Mouse (Mus musculus) heart, embryonic 14.5 days (tissue): ENCODE data around the gene Tipin. TPM values are rescaled to one million over a fixed set of nuclear protein-coding genes. Genes with fewer than 3 reads are reported as not detected.
"Not testable (repeated sequence)": the region's sequence is repeated elsewhere in the genome, so short reads cannot be mapped to it uniquely, and the experiment has no call there.

Experiments used
- ATAC-seq: fragments of 200-750 bp; cut with Nextera tagmentation; 2 replicates; pipeline ENCODE4 v1.8.0; 2017; ENCODE audit warnings: low read depth, moderate TSS enrichment; ENCODE audit not compliant: insufficient number of reproducible peaks, insufficient read depth, low FRiP score
- H3K27ac ChIP-seq, 2 experiments: fragments of 200-500 bp in 1 of 2; fragments of 300-500 bp in 1 of 2; sonication (generic) in 1 of 2; replicated peaks in 1 of 2; 2 replicates each; pipeline ENCODE4 v1.5.1; 2012 to 2014; ENCODE audit warnings: low read depth in 2 of 2, low read length in 2 of 2, control low read depth in 1 of 2, mild to moderate bottlenecking in 1 of 2, mixed read lengths in 1 of 2; ENCODE audit not compliant: control insufficient read depth in 1 of 2, insufficient read depth in 1 of 2
- H3K27me3 ChIP-seq: fragments of 300-500 bp; sonication (generic); 2 replicates; pipeline ENCODE4 v1.6.1; 2014; ENCODE audit warnings: mild to moderate bottlenecking, low read length, control low read depth; ENCODE audit not compliant: control insufficient read depth, insufficient read depth
- H3K36me3 ChIP-seq: fragments of 300-500 bp; sonication (generic); 2 replicates; pipeline ENCODE4 v1.6.1; 2014; ENCODE audit warnings: mild to moderate bottlenecking, control low read depth, low read length, mixed read lengths; ENCODE audit not compliant: control insufficient read depth, insufficient read depth
- H3K4me1 ChIP-seq, 2 experiments: fragments of 200-500 bp in 1 of 2; fragments of 300-500 bp in 1 of 2; sonication (generic) in 1 of 2; 2 replicates each; pipeline ENCODE4 v1.6.1; 2012 to 2014; ENCODE audit warnings: low read length in 2 of 2, control low read depth in 1 of 2, mixed read lengths in 1 of 2; ENCODE audit not compliant: control insufficient read depth in 2 of 2, insufficient read depth in 2 of 2
- H3K4me2 ChIP-seq: fragments of 300-500 bp; sonication (generic); 2 replicates; pipeline ENCODE4 v1.6.1; 2014; ENCODE audit warnings: mild to moderate bottlenecking, low read length
- H3K4me3 ChIP-seq, 2 experiments: fragments of 200-500 bp in 1 of 2; fragments of 300-500 bp in 1 of 2; sonication (generic) in 1 of 2; 2 replicates each; pipeline ENCODE4 v1.5.1; 2012 to 2014; ENCODE audit warnings: low read length in 2 of 2, mild to moderate bottlenecking in 2 of 2, control low read depth in 1 of 2, low read depth in 1 of 2, moderate library complexity in 1 of 2; ENCODE audit not compliant: control insufficient read depth in 1 of 2, insufficient read depth in 1 of 2
- H3K9ac ChIP-seq: fragments of 300-500 bp; sonication (generic); 2 replicates; pipeline ENCODE4 v1.6.1; 2014; ENCODE audit warnings: mild to moderate bottlenecking, low read length
- H3K9me3 ChIP-seq: fragments of 300-500 bp; sonication (generic); 2 replicates; pipeline ENCODE4 v1.6.1; 2016; ENCODE audit warnings: low read length, control low read depth; ENCODE audit not compliant: control insufficient read depth
- WGBS: fragments of 180-500 bp; shearing (Covaris S2); extraction: QIAGEN DNeasy Blood & Tissue Kit; methylation state at CpG from one replicate; pipeline ENCODE4 v1.1.7; 2014; 5-methylcytosine and 5-hydroxymethylcytosine counted together
- polyA plus RNA-seq: library from polyadenylated mRNA; unstranded; fragments of >200 nt; fragmentation: Nextera tagmentation; extraction: Ambion mirVana; gene quantifications from 2 replicates; pipeline ENCODE4 v1.2.1, GENCODE M21; 2014

The Tipin gene
- polyA plus RNA-seq, 1 experiment from 2014 or later = 119 TPM

GRCm38 (mm10) chr9:64282404-64282987, 1.1 kb downstream of the Tipin start:
- Histone ChIP-seq H3K9ac (peak overlapping the region; percentile 89), H3K4me2 (peak overlapping the region; percentile 72), H3K27ac (0 out of 4 replicates have a peak overlapping the region, but pooled peaks of 1 of the 2 experiments have one; percentile 84), H3K27me3 (no peaks in the 10 kb centered on the region), H3K36me3 (peaks cover 4% of the 10 kb centered on the region; the same call in 1 of the 2 replicates), H3K4me1 (peaks cover 3 to 10% of the 10 kb centered on the region in 2 experiments; a peak in 3 of 4 replicates), H3K4me3 (peak overlapping the region; percentile 68 to 74; a peak in 3 of 4 replicates), H3K9me3 (no peaks in the 10 kb centered on the region)
- ATAC-seq = no peak
- 53% methylated on average over 5 of the region's 5 CpGs for WGBS

GRCm38 (mm10) chr9:64303086-64303485, 21.7 kb downstream of the Tipin start:
- H3K36me3 ChIP-seq = peaks cover 88% of the 10 kb centered on the region
- not testable (repeated sequence) for H3K4me2 ChIP-seq, H3K4me3 ChIP-seq, ATAC-seq, H3K27ac ChIP-seq, H3K4me1 ChIP-seq, H3K9ac ChIP-seq, H3K27me3 ChIP-seq, H3K9me3 ChIP-seq
- WGBS = 84% methylated on average over 4 of the region's 4 CpGs

- Histone ChIP-seq H3K9me3 (no peaks in the 10 kb centered on the region), H3K36me3 (peaks cover 90% of the 10 kb centered on the region), H3K4me1 (no peaks in the 10 kb centered on the region), H3K27me3 (no peaks in the 10 kb centered on the region), H3K4me3 (no peak overlapping the region), H3K27ac (no peak overlapping the region), H3K9ac (no peak overlapping the region), H3K4me2 (no peak overlapping the region)
- 83% methylated on average over 6 of the region's 6 CpGs for WGBS
- ATAC-seq = no peak
Observed at GRCm38 (mm10) chr9:64306476-64307312, 25.3 kb downstream of the Tipin start.

- 71% methylated on average over 16 of the region's 16 CpGs for WGBS
Observed at GRCm38 (mm10) chr9:64310996-64311785, 29.8 kb downstream of the Tipin start.

GRCm38 (mm10) chr9:64312128-64312527, 30.7 kb downstream of the Tipin start:
- H3K36me3 ChIP-seq = peaks cover 76% of the 10 kb centered on the region
- no peak overlapping the region for H3K4me2 ChIP-seq
- no peak for ATAC-seq
- no peak overlapping the region for H3K4me3 ChIP-seq
- H3K4me1 ChIP-seq = no peaks in the 10 kb centered on the region; a peak in 1 of 4 replicates
- H3K9ac ChIP-seq = no peak overlapping the region
- H3K9me3 ChIP-seq = no peaks in the 10 kb centered on the region
- WGBS = 38% methylated on average over 1 of the region's 1 CpGs
- no peak overlapping the region for H3K27ac ChIP-seq
- no peaks in the 10 kb centered on the region for H3K27me3 ChIP-seq

More at GRCm38 (mm10) chr9:64310996-64311785, 29.8 kb downstream of the Tipin start:
- Histone ChIP-seq H3K36me3 (peaks cover 78% of the 10 kb centered on the region), H3K4me3 (no peak overlapping the region), H3K27ac (no peak overlapping the region), H3K27me3 (no peaks in the 10 kb centered on the region), H3K4me2 (no peak overlapping the region), H3K9me3 (no peaks in the 10 kb centered on the region), H3K9ac (no peak overlapping the region), H3K4me1 (no peaks in the 10 kb centered on the region; a peak in 1 of 4 replicates)
- ATAC-seq = no peak

- peaks cover 79% of the 10 kb centered on the region for H3K36me3 ChIP-seq
- H3K4me3 ChIP-seq = no peak overlapping the region
- H3K4me1 ChIP-seq = no peaks in the 10 kb centered on the region; a peak in 1 of 4 replicates
- no peak overlapping the region for H3K27ac ChIP-seq
- 93% methylated on average over 6 of the region's 6 CpGs for WGBS
- ATAC-seq = no peak
- H3K9ac ChIP-seq = no peak overlapping the region
- H3K4me2 ChIP-seq = no peak overlapping the region
- H3K9me3 ChIP-seq = no peaks in the 10 kb centered on the region
- no peaks in the 10 kb centered on the region for H3K27me3 ChIP-seq
Observed at GRCm38 (mm10) chr9:64314696-64315095, 33.3 kb downstream of the Tipin start.

- no peak overlapping the region for H3K27ac ChIP-seq
- no peak overlapping the region for H3K9ac ChIP-seq
- H3K4me2 ChIP-seq = no peak overlapping the region
- H3K9me3 ChIP-seq = no peaks in the 10 kb centered on the region
- 93% methylated on average over 5 of the region's 5 CpGs for WGBS
- no peak overlapping the region for H3K4me3 ChIP-seq
- peaks cover 81% of the 10 kb centered on the region for H3K36me3 ChIP-seq
- ATAC-seq = no peak
- no peaks in the 10 kb centered on the region for H3K27me3 ChIP-seq
- no peaks in the 10 kb centered on the region; a peak in 1 of 4 replicates for H3K4me1 ChIP-seq
Observed at GRCm38 (mm10) chr9:64316986-64317385, 35.6 kb downstream of the Tipin start.
